Mouse (Mus musculus) stomach, postnatal 0 days (tissue): ENCODE data around the gene Yes1.

Experiments used
- CTCF ChIP-seq: IDR thresholded peaks from 2 replicates; pipeline ENCODE4 v1.5.1; 2016; ENCODE audit warnings: antibody characterized with exemption, low read depth, mild to moderate bottlenecking, moderate library complexity
- EP300 ChIP-seq: optimal IDR thresholded peaks from 2 replicates; pipeline ENCODE3; 2016; ENCODE audit warnings: antibody characterized with exemption

DNA sequence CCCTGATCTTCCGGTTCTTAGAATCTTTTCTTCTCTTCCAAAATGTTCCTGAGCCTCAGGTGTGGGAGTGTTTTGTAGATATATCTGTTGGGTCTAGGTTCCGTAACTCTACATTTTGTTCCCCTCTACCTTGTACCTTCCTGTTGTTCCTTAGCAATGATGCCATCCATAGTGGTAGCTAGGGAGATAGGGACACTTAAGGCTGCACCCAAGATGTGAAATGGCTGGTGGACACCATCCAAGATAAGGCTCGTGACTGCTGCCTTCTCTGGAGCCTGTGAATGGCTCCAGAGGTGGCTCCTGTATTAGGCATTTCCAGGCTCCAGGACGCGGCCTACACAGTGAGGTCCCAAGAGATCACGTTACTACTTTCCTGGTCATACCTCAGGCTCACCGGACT is 117.3 kb downstream of the Yes1 start:
- TF ChIP-seq CTCF (no peak), EP300 (no peak)
